In the genomic region with DNA sequence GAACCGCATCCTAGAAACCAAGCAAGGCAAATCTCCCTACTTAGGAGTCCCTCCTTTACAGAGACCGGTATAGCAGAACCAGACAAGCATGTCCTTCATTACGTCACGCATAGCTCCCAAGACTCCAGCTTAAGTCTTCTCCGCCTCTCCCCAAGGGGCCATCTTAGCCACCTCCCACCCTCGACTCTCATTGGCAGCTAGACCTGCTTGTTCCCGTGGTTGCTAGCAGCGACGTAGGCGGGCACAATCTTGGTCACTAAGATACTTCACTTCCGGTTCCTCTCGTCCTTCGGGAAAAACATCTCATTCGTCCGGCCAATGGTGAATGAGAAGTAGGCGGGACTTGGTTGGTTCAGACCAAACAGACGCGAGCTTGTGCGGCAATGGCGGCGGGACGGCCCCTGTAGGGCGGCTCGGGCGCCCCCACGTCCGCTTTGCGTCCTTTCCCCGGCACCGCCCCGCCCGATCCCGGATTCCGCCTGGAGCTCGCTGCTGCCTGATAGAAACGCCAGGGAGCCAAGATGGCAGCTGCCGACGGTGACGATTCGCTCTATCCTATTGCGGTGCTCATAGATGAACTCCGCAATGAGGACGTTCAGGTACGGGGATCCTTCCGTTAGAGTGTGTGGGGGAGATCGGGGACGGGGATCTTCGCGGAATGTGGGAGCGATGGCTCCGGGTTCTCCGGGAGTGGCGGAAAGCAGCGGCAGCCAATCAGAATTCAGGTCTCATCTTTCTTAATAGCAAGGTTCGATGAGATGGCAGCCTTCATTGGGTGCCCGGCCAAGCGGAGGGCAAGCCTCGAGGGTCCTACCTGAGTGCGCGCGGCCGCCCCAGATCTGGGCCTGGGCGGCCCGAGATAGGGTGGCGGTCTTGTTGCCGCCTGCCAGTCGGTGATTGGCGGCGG, we compare ENCODE assay signal across 8 mouse cellular contexts. TPM values are rescaled to one million over a fixed set of nuclear protein-coding genes. Genes with fewer than 3 reads are reported as not detected.
DNase-seq lines count a peak whose midpoint lies in the region; ATAC-seq lines count a peak whose summit lies in the region.

TSS of gene Ppp2r1a (plus strand) at position 327 of the 907 bp plus-strand sequence.

- H3K36me3 ChIP-seq in lung, embryonic 16.5 days (ENCODE audit: control insufficient read depth, insufficient read depth, low read length): no peaks in the 10 kb centered on the region

- peak within 1 kb of the TSS; percentile 92 for H3K4me3 ChIP-seq in lung, embryonic 16.5 days (ENCODE audit: low read length)

- peak within 1 kb of the TSS; percentile 98 for H3K27ac ChIP-seq in lung, embryonic 16.5 days (ENCODE audit: low read length)

- peak within 1 kb of the TSS; percentile 92 for H3K9ac ChIP-seq in lung, embryonic 16.5 days (ENCODE audit: low read length)

- under 1% methylated on average over 69 of the region's 69 CpGs for WGBS in lung, embryonic 16.5 days

- peak; percentile 93 to 94 for ATAC-seq in hematopoietic stem cell, adult 5-6 weeks (replicated peaks in 1 of 2; ENCODE audit: insufficient read depth in 1 of 2, low FRiP score in 2 of 2, low TSS enrichment in 1 of 2, low read depth in 1 of 2, poor library complexity in 2 of 2, severe bottlenecking in 2 of 2)
- ATAC-seq in lung, embryonic 16.5 days (ENCODE audit: low read depth): peak; percentile 98

- peak; percentile 99 for DNase-seq in MEL-GATA-1-ER (ENCODE audit: extremely low read depth, low read depth)
- DNase-seq in cerebellum, adult 8-10 months: peak; percentile 98
- peak; percentile 99 for DNase-seq in forelimb bud, embryonic 11.5 days (ENCODE audit: low read depth, low spot score)
- peak; percentile 100 for DNase-seq in layer of hippocampus, adult 9-10 months (ENCODE audit: low spot score)
- peak; percentile 99 for DNase-seq in ovary, postnatal 10 days (ENCODE audit: low spot score)
- peak; percentile 93 to 97 for DNase-seq in thymus, postnatal 10 days (ENCODE audit: low spot score in 2 of 2)

- H3K4me2 ChIP-seq in lung, embryonic 16.5 days (ENCODE audit: low read depth, low read length): peak within 1 kb of the TSS; percentile 69

- H3K4me1 ChIP-seq in lung, embryonic 16.5 days (replicated peaks; ENCODE audit: control insufficient read depth, insufficient read depth, low read length): peaks cover 10% of the 10 kb centered on the region

- H3K9me3 ChIP-seq in lung, embryonic 16.5 days (ENCODE audit: control insufficient read depth, low read length): no peaks in the 10 kb centered on the region

- H3K27me3 ChIP-seq in lung, embryonic 16.5 days (ENCODE audit: control insufficient read depth, insufficient read depth, low read depth, low read length): no peaks in the 10 kb centered on the region

RNA-seq across cellular contexts. Expression of gene Ppp2r1a, which starts in this region (rescaled TPM):
- total RNA-seq in hematopoietic stem cell, adult 5-6 weeks (2017): 116 and 174 TPM in 2 replicates
- polyA plus RNA-seq in lung, embryonic 16.5 days (2015; fragmentation: Nextera tagmentation; extraction: Ambion mirVana): 362 and 364 TPM in 2 replicates

Comparison
In these comparisons a context has a peak if more than half of its experiments do, and no peak if none do; other contexts are left out.
1. Peak in every context shown above with its lines: DNase-seq, ATAC-seq, H3K4me3 ChIP-seq and H3K27ac ChIP-seq.